Mouse (Mus musculus) cerebellum, adult 11-12 months (tissue): ENCODE results near the gene Golph3.

Source experiments
- DNase-seq: peaks from one replicate; pipeline ENCODE4 v3.0.0; 2022

Gene Golph3

DNA sequence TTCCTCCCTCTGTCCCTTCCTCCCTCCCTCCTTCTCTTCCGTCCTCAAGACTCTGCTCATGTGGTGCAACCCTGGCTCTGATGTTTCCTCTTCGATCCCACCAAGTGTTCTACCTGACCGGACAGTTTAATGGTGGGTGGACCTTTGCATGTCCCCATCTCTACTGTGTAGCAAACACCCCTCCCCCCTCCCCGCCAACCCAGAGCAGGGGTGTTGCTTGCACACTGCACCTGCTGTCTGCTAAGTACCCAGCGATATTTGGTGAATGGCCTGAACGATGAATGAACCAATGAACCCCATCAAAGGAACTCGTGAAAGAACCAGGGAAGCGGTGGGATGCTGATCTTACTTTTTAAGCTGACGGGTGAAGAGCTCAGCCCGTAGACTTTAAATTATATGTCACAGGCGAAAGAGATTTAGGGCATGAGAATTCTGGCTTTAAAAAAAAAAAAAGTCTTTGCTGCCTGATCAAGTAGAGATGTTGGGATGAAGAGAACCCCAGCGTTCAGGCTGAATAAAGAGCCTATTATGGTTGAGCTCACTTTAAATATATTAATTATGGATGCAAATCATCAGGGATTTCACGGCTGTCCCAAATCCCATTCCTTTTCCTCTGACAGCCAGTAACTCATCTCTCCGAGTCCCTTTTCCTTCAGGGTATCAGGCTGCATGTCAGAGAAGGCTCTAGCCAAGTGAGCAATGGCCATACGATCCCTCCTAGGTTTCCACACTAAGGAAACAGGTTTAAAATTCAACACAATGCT is 67.7 kb downstream of the Golph3 start:
- DNase-seq: no peak

DNA sequence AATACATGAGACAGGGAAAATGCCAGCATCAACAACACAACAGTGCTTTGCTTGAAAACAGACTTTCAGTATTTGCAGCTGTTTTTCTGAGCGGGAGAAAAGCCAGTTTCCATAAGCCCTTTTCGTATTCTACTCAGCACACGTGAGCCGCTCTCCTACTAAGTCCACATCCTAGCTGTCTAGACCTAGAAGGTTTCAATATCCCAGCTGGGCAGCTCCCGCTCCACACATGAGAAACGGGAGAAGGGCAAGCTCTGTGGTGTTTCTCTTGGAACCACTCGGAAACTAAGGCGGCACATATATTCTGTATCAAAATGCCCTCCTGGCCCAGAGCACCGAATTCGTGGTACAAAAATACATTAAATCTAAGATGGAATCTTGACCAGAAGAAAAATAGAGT is 73.5 kb downstream of the Golph3 start:
- no peak for DNase-seq

DNA sequence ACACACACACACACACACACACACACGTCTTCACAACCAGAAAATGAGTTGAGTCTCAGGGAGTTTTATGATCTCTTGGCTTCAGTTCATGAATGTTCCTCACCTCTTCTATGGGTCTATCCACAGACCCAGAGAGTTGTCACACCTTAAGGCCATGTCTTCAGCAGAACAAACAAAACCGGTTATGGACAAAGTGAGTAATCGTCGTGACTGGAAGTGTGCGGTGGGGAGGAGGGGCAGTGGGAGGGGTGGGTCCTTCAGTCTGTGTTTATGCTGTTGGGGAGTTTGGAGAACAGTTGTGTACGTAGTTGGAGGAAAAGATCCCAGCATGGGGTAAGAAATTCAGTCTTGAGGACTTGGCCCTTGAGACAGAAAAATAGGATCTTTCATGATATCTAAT is 75.8 kb downstream of the Golph3 start:
- no peak for DNase-seq
